Mouse (Mus musculus) MEL (cell line): Measurements from ENCODE around the gene Bmpr2.

Source experiments
- CHD1 ChIP-seq: IDR thresholded peaks from 2 replicates; pipeline ENCODE4 v1.6.1; 2012; ENCODE audit warnings: low read depth, mild to moderate bottlenecking, inconsistent platforms, low read length, improper control_type of control experiment
- CTCF ChIP-seq, 3 experiments: IDR thresholded peaks in 2 of 3; conservative IDR thresholded peaks in 1 of 3; 2 replicates each; pipeline ENCODE4 v1.5.1; 2011 to 2012; ENCODE audit warnings: low read length in 3 of 3, low read depth in 2 of 3, mild to moderate bottlenecking in 2 of 3, improper control_type of control experiment in 1 of 3, inconsistent platforms in 1 of 3, mixed read lengths in 1 of 3, moderate library complexity in 1 of 3; ENCODE audit not compliant: control insufficient read depth in 1 of 3, insufficient read depth in 1 of 3, poor library complexity in 1 of 3, severe bottlenecking in 1 of 3
- EP300 ChIP-seq, 2 experiments: IDR thresholded peaks; 2 replicates each; pipeline ENCODE4 v1.6.1; 2011; ENCODE audit warnings: improper control_type of control experiment in 2 of 2, low read length in 2 of 2, low read depth in 1 of 2, mild to moderate bottlenecking in 1 of 2
- MAFK ChIP-seq: IDR thresholded peaks from 2 replicates; pipeline ENCODE4 v1.6.1; 2011; ENCODE audit warnings: low read depth, mild to moderate bottlenecking, low read length, improper control_type of control experiment, borderline replicate concordance
- MAX ChIP-seq: IDR thresholded peaks from 2 replicates; pipeline ENCODE4 v1.6.1; 2011; ENCODE audit warnings: low read length, improper control_type of control experiment
- POLR2A ChIP-seq, 2 experiments: IDR thresholded peaks; 2 replicates each; pipeline ENCODE4 v1.6.1; 2011 to 2012; ENCODE audit warnings: low read length in 2 of 2, mild to moderate bottlenecking in 2 of 2, control low read depth in 1 of 2, improper control_type of control experiment in 1 of 2, low read depth in 1 of 2, moderate library complexity in 1 of 2; ENCODE audit not compliant: control insufficient read depth in 1 of 2, insufficient read depth in 1 of 2, poor library complexity in 1 of 2
- USF1 ChIP-seq: IDR thresholded peaks from 2 replicates; pipeline ENCODE4 v1.6.1; 2014; ENCODE audit warnings: low read depth, mild to moderate bottlenecking, inconsistent platforms, low read length, improper control_type of control experiment, moderate library complexity

DNA sequence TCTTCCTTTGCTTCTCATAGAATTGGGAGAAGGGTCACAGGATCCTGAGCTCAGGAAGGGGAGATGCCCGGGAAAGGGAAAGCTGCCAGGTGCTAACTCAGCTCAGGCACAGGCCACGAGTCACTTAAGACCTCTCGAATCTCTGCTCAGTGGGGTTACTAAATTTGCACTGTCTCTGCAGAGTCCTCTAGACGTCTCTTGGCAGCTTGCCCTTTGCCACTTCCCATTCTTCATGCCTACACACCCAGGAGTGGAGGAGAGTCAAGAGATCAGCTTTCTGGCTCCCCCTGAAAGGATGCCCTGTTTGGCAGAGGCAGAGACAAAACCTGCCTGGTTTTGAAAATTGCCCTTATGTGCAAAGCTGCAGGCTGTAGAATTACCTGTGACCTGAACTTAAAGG lies 132.3 kb downstream of the Bmpr2 start:
- TF ChIP-seq CTCF (IDR thresholded peaks at IDR 0.05 in 2 of 3, conservative IDR thresholded peaks at IDR 0.05 in 1 of 3; ENCODE audit: control insufficient read depth in 1 of 3, insufficient read depth in 1 of 3, low read depth in 2 of 3, low read length in 3 of 3, poor library complexity in 1 of 3, severe bottlenecking in 1 of 3) (no peak), MAFK (peak; percentile 66; the same call in 1 of the 2 replicates), MAX (no peak), CHD1 (no peak), POLR2A (IDR thresholded peaks at IDR 0.05; ENCODE audit: control insufficient read depth in 1 of 2, insufficient read depth in 1 of 2, low read depth in 1 of 2, low read length in 2 of 2, poor library complexity in 1 of 2) (no peak), USF1 (no peak), EP300 (IDR thresholded peaks at IDR 0.05; ENCODE audit: low read depth in 1 of 2, low read length in 2 of 2) (peak; percentile 76 to 94)
